Mouse (Mus musculus) lung, postnatal 0 days (tissue): ENCODE results near the gene Zdhhc12.

Source experiments
- CTCF ChIP-seq: IDR thresholded peaks from 2 replicates; pipeline ENCODE4 v1.5.1; 2016; ENCODE audit warnings: antibody characterized with exemption, mild to moderate bottlenecking
- EP300 ChIP-seq: IDR thresholded peaks from 2 replicates; pipeline ENCODE4 v1.6.1; 2016; ENCODE audit warnings: antibody characterized with exemption, mild to moderate bottlenecking, control low read depth

- TF ChIP-seq EP300, result no peak
- TF ChIP-seq CTCF, result no peak
Measured at GRCm38 (mm10) chr2:30063235-30063634, 30.2 kb downstream of the Zdhhc12 start.
